Mouse (Mus musculus): ENCODE measurements at regions not wholly inside any gene's neighbourhood (a gene's known extent, or its start where the extent isn't known, plus 50 kb on each side); places are given as distances from the start of the nearest gene placed in this dataset.

- DNase-seq (ENCODE audit: low read depth): peak; percentile 93
- TF ChIP-seq CTCF (IDR thresholded peaks at IDR 0.05; ENCODE audit: borderline replicate concordance, extremely low read depth, insufficient read depth, insufficient read length): no peak
- TF ChIP-seq POLR2A (IDR thresholded peaks at IDR 0.05; ENCODE audit: borderline replicate concordance, extremely low read depth, insufficient read depth, insufficient read length, poor library complexity, severe bottlenecking): no peak
Measured at GRCm38 (mm10) chr14:62043117-62043422, 249.3 kb upstream of the Rnaseh2b start.

- DNase-seq (ENCODE audit: low read depth): no peak
- TF ChIP-seq POLR2A (IDR thresholded peaks at IDR 0.05; ENCODE audit: borderline replicate concordance, extremely low read depth, insufficient read depth, insufficient read length, poor library complexity, severe bottlenecking): no peak
- no peak for TF ChIP-seq CTCF (IDR thresholded peaks at IDR 0.05; ENCODE audit: borderline replicate concordance, extremely low read depth, insufficient read depth, insufficient read length)
Measured at GRCm38 (mm10) chr14:62050941-62051340, 241.4 kb upstream of the Rnaseh2b start.

GRCm38 (mm10) chr14:62051923-62052322, 240.5 kb upstream of the Rnaseh2b start:
- TF ChIP-seq CTCF (IDR thresholded peaks at IDR 0.05; ENCODE audit: borderline replicate concordance, extremely low read depth, insufficient read depth, insufficient read length) (no peak), POLR2A (IDR thresholded peaks at IDR 0.05; ENCODE audit: borderline replicate concordance, extremely low read depth, insufficient read depth, insufficient read length, poor library complexity, severe bottlenecking) (no peak)
- DNase-seq (ENCODE audit: low read depth): no peak

- no peak for DNase-seq (ENCODE audit: low read depth)
- TF ChIP-seq CTCF (IDR thresholded peaks at IDR 0.05; ENCODE audit: borderline replicate concordance, extremely low read depth, insufficient read depth, insufficient read length) (no peak), POLR2A (IDR thresholded peaks at IDR 0.05; ENCODE audit: borderline replicate concordance, extremely low read depth, insufficient read depth, insufficient read length, poor library complexity, severe bottlenecking) (no peak)
Measured at GRCm38 (mm10) chr14:62053004-62053403, 239.4 kb upstream of the Rnaseh2b start.

- no peak for DNase-seq (ENCODE audit: low read depth)
- TF ChIP-seq CTCF (IDR thresholded peaks at IDR 0.05; ENCODE audit: borderline replicate concordance, extremely low read depth, insufficient read depth, insufficient read length): no peak
- TF ChIP-seq POLR2A (IDR thresholded peaks at IDR 0.05; ENCODE audit: borderline replicate concordance, extremely low read depth, insufficient read depth, insufficient read length, poor library complexity, severe bottlenecking): no peak
Measured at GRCm38 (mm10) chr14:62057096-62057495, 235.3 kb upstream of the Rnaseh2b start.

GRCm38 (mm10) chr14:62058100-62058499, 234.3 kb upstream of the Rnaseh2b start:
- no peak for TF ChIP-seq POLR2A (IDR thresholded peaks at IDR 0.05; ENCODE audit: borderline replicate concordance, extremely low read depth, insufficient read depth, insufficient read length, poor library complexity, severe bottlenecking)
- TF ChIP-seq CTCF (IDR thresholded peaks at IDR 0.05; ENCODE audit: borderline replicate concordance, extremely low read depth, insufficient read depth, insufficient read length): no peak
- no peak for DNase-seq (ENCODE audit: low read depth)

- no peak for DNase-seq (ENCODE audit: low read depth)
- no peak for TF ChIP-seq CTCF (IDR thresholded peaks at IDR 0.05; ENCODE audit: borderline replicate concordance, extremely low read depth, insufficient read depth, insufficient read length)
- TF ChIP-seq POLR2A (IDR thresholded peaks at IDR 0.05; ENCODE audit: borderline replicate concordance, extremely low read depth, insufficient read depth, insufficient read length, poor library complexity, severe bottlenecking): no peak
Measured at GRCm38 (mm10) chr14:62071140-62071539, 221.2 kb upstream of the Rnaseh2b start.

- no peak for DNase-seq (ENCODE audit: low read depth)
- no peak for TF ChIP-seq POLR2A (IDR thresholded peaks at IDR 0.05; ENCODE audit: borderline replicate concordance, extremely low read depth, insufficient read depth, insufficient read length, poor library complexity, severe bottlenecking)
- TF ChIP-seq CTCF (IDR thresholded peaks at IDR 0.05; ENCODE audit: borderline replicate concordance, extremely low read depth, insufficient read depth, insufficient read length): no peak
Measured at GRCm38 (mm10) chr14:62084047-62084446, 208.3 kb upstream of the Rnaseh2b start.

GRCm38 (mm10) chr14:62088174-62088573, 204.2 kb upstream of the Rnaseh2b start:
- TF ChIP-seq CTCF (IDR thresholded peaks at IDR 0.05; ENCODE audit: borderline replicate concordance, extremely low read depth, insufficient read depth, insufficient read length): no peak
- no peak for DNase-seq (ENCODE audit: low read depth)

GRCm38 (mm10) chr14:62117532-62117931, 174.9 kb upstream of the Rnaseh2b start:
- TF ChIP-seq CTCF (IDR thresholded peaks at IDR 0.05; ENCODE audit: borderline replicate concordance, extremely low read depth, insufficient read depth, insufficient read length): no peak
- TF ChIP-seq POLR2A (IDR thresholded peaks at IDR 0.05; ENCODE audit: borderline replicate concordance, extremely low read depth, insufficient read depth, insufficient read length, poor library complexity, severe bottlenecking): no peak
- DNase-seq (ENCODE audit: low read depth): no peak

- DNase-seq (ENCODE audit: low read depth): peak; percentile 15
- no peak for TF ChIP-seq POLR2A (IDR thresholded peaks at IDR 0.05; ENCODE audit: borderline replicate concordance, extremely low read depth, insufficient read depth, insufficient read length, poor library complexity, severe bottlenecking)
Measured at GRCm38 (mm10) chr14:62118542-62118953, 173.8 kb upstream of the Rnaseh2b start.

- no peak for DNase-seq (ENCODE audit: low read depth)
- TF ChIP-seq CTCF (IDR thresholded peaks at IDR 0.05; ENCODE audit: borderline replicate concordance, extremely low read depth, insufficient read depth, insufficient read length): no peak
- TF ChIP-seq POLR2A (IDR thresholded peaks at IDR 0.05; ENCODE audit: borderline replicate concordance, extremely low read depth, insufficient read depth, insufficient read length, poor library complexity, severe bottlenecking): no peak
Measured at GRCm38 (mm10) chr14:62128918-62129317, 163.5 kb upstream of the Rnaseh2b start.

- TF ChIP-seq CTCF (IDR thresholded peaks at IDR 0.05; ENCODE audit: borderline replicate concordance, extremely low read depth, insufficient read depth, insufficient read length) (no peak), POLR2A (IDR thresholded peaks at IDR 0.05; ENCODE audit: borderline replicate concordance, extremely low read depth, insufficient read depth, insufficient read length, poor library complexity, severe bottlenecking) (no peak)
- DNase-seq (ENCODE audit: low read depth): no peak
Measured at GRCm38 (mm10) chr14:62132353-62132816, 160.0 kb upstream of the Rnaseh2b start.

All from brain, embryonic 14.5 days (tissue).